Mouse (Mus musculus): ENCODE measurements around the gene Asb4. TPM values are rescaled to one million over a fixed set of nuclear protein-coding genes. Genes with fewer than 3 reads are reported as not detected.

Asb4 gene
- total and polyA plus RNA-seq, 3 experiments, result 0.04 to 0.11 (median 0.07) TPM

DNA sequence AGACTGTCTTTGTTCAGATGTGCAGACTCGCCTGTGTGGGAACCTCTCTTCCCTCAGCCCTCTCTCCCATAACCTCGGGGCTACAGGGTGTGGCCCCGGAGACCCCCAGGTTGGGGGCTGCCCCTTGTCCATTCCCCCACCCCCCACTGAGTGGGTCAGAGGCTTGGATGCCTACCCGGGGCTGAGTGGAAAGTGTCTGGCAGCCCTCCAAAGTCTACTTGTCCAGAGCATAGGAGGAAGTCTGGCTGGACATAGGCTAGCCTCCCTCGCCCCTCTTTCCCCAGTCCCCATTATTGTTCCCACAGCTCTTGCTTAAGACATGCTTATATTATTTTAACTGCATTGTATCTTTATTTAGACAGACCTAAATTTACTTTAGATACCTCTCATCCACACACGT, 38.9 kb upstream of the Asb4 start (continued):
- TF ChIP-seq ZKSCAN1 (IDR thresholded peaks at IDR 0.05; ENCODE audit: borderline replicate concordance, low read depth, low read length) (no peak), SIN3A (IDR thresholded peaks at IDR 0.05; ENCODE audit: low read length) (no peak), CHD2 (IDR thresholded peaks at IDR 0.05; ENCODE audit: low read length) (no peak)

DNA sequence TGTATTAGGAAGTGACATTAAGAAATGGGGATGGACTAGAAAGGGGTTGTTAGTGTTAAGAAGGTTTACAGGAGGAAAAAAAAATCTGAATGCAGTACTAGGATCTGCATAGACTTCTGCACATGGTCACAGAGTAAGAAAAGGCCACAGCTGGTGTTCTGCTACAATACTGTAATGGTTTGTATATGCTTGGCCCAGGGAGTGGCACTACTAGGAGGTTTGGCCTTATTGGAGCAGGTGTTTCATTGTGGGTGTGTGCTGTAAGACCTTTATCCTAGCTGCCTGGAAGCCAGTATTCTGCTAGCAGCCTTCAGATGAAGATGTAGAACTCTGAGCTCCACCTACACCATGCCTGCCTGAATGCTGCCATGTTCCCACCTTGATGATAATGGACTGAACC, 25.3 kb upstream of the Asb4 start:
- Histone ChIP-seq H3K4me3 (replicated peaks in 1 of 3; ENCODE audit: low read depth in 2 of 3, low read length in 2 of 3, poor library complexity in 1 of 3) (no peak overlapping the region), H3K79me2 (replicated peaks; ENCODE audit: control insufficient read depth, extremely low read depth, insufficient read depth, poor library complexity, severe bottlenecking) (0 out of 2 replicates have a peak, but pooled peaks cover 1% of the 10 kb centered on the region), H3K36me3 (replicated peaks in 1 of 2; ENCODE audit: control insufficient read depth in 1 of 2, insufficient read depth in 1 of 2, low read length in 1 of 2) (no peaks in the 10 kb centered on the region), H3K4me2 (ENCODE audit: insufficient read depth, low read depth, poor library complexity, severe bottlenecking) (no peak overlapping the region), H3K4me1 (ENCODE audit: control insufficient read depth in 1 of 2, insufficient read depth in 2 of 2) (no peaks in the 10 kb centered on the region), H3K27ac (ENCODE audit: insufficient read depth, low read depth) (no peak overlapping the region), H3K9ac (ENCODE audit: insufficient read depth, low read depth) (no peak overlapping the region), H3K27me3 (replicated peaks) (no peaks in the 10 kb centered on the region), H3K9me3 (replicated peaks; ENCODE audit: low read length) (no peaks in the 10 kb centered on the region)
- no peak for DNase-seq (ENCODE audit: extremely low read depth)
- in situ Hi-C loops (cut with MboI; ENCODE audit: low pct_ligation_motif_present, low pct_unique_long_range_greater_than_20kb, low sequenced_read_pairs) (no loop called here), dilution Hi-C loops (cut with MboI; ENCODE audit: extremely low pct_ligation_motif_present, extremely low pct_unique_long_range_greater_than_20kb, low sequenced_read_pairs) (no loop called here)
- TF ChIP-seq SMC3 (IDR thresholded peaks at IDR 0.05; ENCODE audit: low read depth, low read length), result no peak
- TF ChIP-seq KAT2A (IDR thresholded peaks at IDR 0.05; ENCODE audit: insufficient replicate concordance, low read length), result no peak
- TF ChIP-seq UBTF (IDR thresholded peaks at IDR 0.05; ENCODE audit: low read depth, low read length), result no peak
- no peak for TF ChIP-seq EP300 (IDR thresholded peaks at IDR 0.05; ENCODE audit: low read length)
- TF ChIP-seq IRF4 (IDR thresholded peaks at IDR 0.05; ENCODE audit: low read depth, low read length), result no peak
- no peak for TF ChIP-seq USF2 (conservative IDR thresholded peaks at IDR 0.05; ENCODE audit: low read depth, low read length)
- no peak for TF ChIP-seq MEF2A (IDR thresholded peaks at IDR 0.05; ENCODE audit: borderline replicate concordance, low read depth, low read length)
- no peak for TF ChIP-seq SIN3A (IDR thresholded peaks at IDR 0.05; ENCODE audit: low read length)
- TF ChIP-seq CHD1 (IDR thresholded peaks at IDR 0.05; ENCODE audit: low read depth, low read length), result no peak
- no peak for TF ChIP-seq PAX5 (IDR thresholded peaks at IDR 0.05; ENCODE audit: low read length)
- no peak for TF ChIP-seq ZKSCAN1 (IDR thresholded peaks at IDR 0.05; ENCODE audit: borderline replicate concordance, low read depth, low read length)

DNA sequence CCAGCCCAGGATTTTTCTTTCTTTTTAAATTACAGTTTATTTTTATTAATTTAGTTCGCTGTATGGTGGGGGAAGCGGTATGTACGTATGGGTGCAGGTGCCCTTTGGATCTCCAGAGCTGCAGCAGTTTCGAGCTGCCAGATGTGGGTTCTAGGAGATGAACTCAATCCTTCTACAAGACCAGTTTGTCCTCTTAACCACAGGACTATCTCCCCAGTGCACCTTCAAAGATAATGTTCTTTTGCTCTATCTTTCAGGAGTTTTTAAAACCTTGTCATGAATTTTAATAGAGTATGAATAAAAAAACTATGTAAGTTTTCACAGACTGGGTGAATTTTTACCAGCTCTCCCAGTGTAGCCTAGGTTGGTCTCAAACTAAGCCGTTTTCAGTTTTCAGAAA, 22.8 kb upstream of the Asb4 start:
- H3K27me3 ChIP-seq (replicated peaks), result no peaks in the 10 kb centered on the region
- dilution Hi-C loops (cut with MboI; ENCODE audit: extremely low pct_ligation_motif_present, extremely low pct_unique_long_range_greater_than_20kb, low sequenced_read_pairs), result no loop called here
- no peak overlapping the region for H3K4me3 ChIP-seq (replicated peaks in 1 of 3; ENCODE audit: low read depth in 2 of 3, low read length in 2 of 3, poor library complexity in 1 of 3)
- TF ChIP-seq UBTF (IDR thresholded peaks at IDR 0.05; ENCODE audit: low read depth, low read length) (no peak), ZNF384 (IDR thresholded peaks at IDR 0.05; ENCODE audit: low read depth, low read length) (no peak)
- in situ Hi-C loops (cut with MboI; ENCODE audit: low pct_ligation_motif_present, low pct_unique_long_range_greater_than_20kb, low sequenced_read_pairs), result no loop called here
- H3K4me2 ChIP-seq (ENCODE audit: insufficient read depth, low read depth, poor library complexity, severe bottlenecking), result no peak overlapping the region
- H3K9me3 ChIP-seq (replicated peaks; ENCODE audit: low read length), result no peaks in the 10 kb centered on the region
- H3K79me2 ChIP-seq (replicated peaks; ENCODE audit: control insufficient read depth, extremely low read depth, insufficient read depth, poor library complexity, severe bottlenecking), result 0 out of 2 replicates have a peak, but pooled peaks cover 1% of the 10 kb centered on the region
- no peaks in the 10 kb centered on the region for H3K4me1 ChIP-seq (ENCODE audit: control insufficient read depth in 1 of 2, insufficient read depth in 2 of 2)
- no peak for DNase-seq (ENCODE audit: extremely low read depth)
- no peak overlapping the region for H3K9ac ChIP-seq (ENCODE audit: insufficient read depth, low read depth)
- H3K36me3 ChIP-seq (replicated peaks in 1 of 2; ENCODE audit: control insufficient read depth in 1 of 2, insufficient read depth in 1 of 2, low read length in 1 of 2), result no peaks in the 10 kb centered on the region
- no peak overlapping the region for H3K27ac ChIP-seq (ENCODE audit: insufficient read depth, low read depth)

All from CH12.LX (cell line).